Mouse (Mus musculus): ENCODE results near the gene Fam241a.

Fam241a gene

DNA sequence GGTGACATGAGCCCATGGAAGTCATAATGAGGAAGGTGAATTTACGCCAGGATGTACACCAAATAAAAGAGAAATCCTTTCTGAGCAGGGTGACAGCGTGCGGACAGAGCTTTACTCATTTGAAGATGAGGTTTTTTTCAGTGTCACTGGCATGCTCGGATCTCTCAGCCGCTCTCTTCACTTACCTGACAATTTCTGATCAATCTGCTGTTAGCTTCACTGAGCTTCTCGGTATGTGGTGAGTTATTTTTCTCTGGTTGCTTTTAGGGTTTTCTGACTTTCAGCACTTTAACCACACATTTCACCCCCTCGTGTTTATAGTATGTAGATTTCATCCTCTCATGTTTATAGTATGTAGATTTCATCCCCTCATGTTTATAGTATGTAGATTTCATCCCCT is 21.1 kb downstream of the Fam241a start:
- no peak for DNase-seq

DNA sequence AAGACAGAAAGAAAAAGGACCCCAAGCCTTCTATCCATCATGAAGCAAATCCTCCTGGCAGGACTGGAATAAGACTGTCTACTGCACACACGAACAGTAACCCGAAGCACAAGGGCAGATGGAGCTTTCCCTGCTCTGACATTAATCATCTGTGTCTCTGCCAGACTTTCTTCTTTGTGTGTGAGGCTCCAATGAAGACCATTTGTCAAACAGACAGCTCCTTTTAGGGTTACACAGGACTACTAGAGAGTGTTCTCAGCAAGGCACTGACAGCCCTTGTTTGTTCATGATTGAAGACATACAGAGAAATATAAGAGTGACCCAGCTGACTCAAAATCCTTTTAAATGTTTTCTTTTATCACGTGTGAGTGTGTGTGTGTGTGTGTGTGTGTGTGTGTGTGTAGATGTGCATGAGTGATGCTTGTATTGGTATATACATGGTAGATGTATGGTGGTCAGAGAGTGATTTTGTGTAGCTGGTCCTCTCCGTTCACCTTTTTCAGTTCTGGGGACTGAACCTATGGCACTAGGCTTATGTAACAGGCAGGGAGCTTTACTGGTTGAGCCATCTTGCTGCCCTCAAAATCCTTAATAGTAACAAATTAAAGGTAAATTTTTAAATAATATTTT is 21.8 kb downstream of the Fam241a start:
- DNase-seq: no peak

DNA sequence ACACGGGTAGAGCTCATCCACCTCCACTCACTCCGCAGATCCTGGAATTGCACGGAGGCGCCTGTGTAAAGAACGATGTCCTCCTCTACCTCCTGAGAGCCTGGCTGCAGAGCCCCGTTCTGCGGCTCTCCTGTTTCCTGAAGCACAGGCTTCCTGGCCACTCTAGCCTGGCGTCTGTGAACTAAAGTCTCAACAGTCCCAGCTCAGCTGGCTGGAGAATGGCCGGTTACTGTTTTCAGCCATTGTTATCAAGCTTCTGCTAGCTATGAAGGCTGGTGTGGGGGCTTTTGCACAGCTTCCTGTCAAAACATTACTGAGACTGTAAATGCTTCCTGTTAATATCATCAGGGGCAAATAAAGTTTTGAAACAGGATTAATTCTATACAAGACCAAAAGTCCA is 24.5 kb downstream of the Fam241a start:
- no peak for DNase-seq

DNA sequence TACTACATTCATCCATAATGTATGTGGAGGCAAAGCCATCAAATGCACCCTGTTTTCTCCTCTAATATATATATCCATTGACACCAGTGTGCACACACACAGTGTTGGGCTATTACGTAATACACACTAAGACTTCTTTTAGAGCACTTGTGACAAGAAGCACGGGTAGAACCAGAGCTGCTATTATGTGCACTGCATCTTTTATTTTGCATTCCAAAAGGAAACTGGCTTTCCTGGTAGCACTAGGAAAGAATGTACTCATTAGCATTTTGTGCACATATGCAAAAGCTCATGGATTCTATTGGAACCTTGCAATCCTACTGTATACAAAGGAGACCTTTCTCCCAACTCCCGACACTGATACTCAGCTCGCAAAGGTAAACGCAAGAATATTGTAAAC is 27.2 kb downstream of the Fam241a start:
- no peak for DNase-seq

DNA sequence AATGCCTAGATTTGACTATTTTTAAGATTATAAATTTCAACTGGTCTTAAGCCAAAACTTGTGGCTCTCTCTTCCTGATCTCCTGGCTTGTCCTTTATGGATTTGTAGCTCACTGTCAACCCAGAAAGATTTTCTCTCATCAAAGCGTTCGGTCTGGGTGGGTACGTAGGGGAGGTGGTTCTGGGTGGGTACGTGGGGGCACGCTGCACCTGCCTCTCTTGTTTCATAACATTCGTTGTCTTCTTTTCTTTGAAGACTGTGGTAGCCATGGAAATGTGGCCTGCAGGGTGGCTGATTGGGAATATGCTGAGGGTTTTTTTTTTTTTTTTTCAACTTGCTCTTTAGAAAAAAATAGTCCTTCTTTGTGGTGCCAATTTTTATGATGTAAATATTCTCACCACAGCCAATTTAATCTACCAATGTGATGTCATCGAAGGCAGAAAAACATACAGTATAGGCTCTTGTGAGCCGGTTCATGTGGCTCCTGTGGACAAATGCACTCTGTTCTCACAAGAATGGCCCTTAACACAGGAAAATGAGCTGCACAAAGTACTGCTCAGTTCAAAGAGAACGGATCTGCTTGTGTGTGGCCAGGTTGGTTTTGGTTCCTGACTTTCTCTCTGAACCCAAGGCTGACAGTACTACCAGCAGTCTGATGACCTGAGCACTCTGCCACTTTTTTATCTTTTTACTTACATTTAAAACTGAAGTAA is 27.9 kb downstream of the Fam241a start:
- DNase-seq: no peak

DNA sequence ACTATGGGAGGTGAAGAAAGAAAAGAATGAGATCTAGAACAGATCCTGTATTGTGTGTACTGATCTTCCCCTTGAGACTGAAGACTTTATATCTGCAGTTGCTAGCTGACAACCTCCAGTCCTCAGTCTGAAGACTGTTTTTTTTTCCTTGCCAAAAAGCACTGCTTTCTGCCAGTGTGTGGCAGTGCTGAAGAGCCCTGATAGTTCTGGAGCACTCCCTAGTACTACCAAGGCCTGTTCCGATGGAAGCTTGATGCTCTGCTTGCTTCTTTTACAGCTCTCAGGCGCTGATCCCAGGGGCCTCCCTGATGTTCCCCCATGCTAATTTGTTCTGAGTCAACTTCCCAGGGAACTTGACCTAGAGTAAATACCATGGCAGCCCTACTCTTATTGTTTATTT is 31.9 kb downstream of the Fam241a start:
- DNase-seq: no peak

DNA sequence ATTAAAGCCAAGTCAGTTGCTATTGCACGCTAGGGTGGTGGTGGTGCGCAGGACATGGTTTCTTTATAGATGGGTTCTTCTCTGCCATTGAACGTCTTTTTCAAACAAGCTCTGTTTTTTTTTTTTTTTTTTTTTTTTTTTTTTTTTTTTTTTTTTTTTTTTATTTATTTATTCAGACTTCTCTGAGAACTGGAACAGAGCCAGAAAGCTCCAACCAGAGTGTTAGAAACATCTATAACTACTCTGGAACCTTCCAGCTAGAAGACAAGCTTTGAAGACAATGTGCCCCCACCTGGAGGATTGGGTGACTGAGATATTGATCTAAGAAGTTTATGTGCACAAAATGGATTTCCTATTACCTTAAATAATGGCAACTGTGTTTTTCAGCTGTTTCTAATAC is 32.6 kb downstream of the Fam241a start:
- DNase-seq: no peak

DNA sequence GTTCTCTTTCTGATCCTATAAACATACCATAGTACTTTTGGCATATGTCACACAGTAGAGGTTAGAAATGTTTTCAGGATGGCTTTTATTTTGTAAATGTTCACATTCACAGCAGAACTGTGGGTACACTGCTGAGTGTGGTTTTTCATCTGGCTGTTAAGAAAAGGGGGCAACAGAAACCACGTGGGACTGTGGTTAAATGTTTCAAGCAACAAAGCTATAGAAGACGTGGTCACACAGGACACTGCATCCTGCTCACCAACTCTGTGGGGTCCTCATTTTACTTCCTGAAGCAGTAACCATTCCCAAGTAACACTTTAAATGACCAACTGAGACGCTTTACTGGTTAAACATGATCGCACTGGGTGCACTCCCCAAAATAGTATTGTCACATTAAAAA is 33.6 kb downstream of the Fam241a start:
- no peak for DNase-seq

DNA sequence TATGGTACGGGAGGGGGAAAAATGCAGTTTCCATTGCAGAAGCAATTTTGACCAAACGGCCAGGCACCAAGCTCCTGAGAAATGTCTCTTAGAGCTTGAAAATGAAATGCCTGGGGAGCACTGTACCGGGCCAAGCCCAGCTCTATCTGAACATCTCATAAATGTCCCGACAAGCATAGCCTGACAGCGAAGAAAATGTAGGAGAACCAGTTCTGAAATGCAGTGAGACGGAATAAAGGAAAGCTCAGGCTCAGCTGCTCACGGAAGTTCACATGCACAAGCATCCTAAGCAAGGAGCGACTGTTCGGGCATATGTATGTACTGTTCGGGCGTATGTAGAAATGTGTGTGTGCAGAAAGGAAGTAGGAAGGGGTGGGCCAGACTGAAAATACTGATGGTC is 34.8 kb downstream of the Fam241a start:
- DNase-seq: no peak

DNA sequence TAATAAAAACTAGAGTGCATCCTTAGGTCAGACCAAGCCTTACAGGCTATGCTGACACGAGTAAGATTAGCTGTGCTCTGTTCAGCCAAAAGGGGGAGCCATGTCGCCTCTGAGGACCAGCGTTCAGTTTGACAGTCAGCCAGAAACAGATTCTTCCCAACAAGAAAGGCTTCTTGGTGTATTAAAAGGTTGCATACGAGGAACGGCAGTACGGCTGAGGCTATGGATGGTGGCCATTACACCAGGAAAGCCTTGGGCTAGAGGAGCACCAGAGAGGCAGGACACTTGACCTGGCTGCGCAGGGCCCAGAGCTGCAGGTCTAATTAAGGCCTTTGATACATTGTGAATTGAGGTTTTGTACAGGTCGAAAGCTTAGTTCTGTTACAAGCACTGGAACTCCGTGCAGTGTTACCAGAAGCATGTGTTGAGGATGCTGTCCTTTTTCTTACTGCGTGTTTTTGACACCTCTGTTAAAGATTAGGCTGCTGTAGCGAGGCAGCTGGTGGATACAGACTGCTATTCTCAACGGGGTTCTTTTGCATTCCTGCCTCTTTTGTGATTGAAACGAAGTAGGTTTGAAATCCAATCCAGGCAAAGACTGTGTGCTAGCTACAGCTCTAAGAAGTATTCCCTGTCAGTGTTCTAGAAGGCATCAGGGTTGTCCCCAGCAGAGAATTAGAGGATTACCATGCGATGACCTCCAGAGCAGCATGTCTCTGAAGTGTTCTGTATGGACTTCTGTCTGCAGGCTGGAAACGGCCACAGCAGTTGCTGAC is 42.5 kb downstream of the Fam241a start:
- peak; percentile 32 to 58 for DNase-seq

DNA sequence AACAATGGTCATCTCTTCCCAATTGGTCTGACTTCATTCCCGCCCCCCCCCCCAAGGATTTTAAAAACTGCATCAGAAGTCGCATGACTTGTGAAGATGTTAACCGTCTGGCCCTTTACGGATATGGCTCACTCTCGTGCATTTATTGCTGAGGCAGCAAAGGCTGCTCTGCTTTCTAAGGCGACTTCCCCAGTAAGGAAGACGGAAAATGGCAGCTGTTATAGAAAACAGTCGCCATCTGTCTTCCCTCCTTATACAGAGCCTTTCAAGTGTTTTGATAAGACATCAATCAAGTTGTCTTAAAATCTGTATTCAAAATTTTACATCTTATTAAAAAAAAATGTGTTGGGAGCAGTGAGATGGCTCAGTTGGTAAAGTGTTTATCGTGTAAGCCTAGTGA is 43.4 kb downstream of the Fam241a start:
- no peak for DNase-seq

DNA sequence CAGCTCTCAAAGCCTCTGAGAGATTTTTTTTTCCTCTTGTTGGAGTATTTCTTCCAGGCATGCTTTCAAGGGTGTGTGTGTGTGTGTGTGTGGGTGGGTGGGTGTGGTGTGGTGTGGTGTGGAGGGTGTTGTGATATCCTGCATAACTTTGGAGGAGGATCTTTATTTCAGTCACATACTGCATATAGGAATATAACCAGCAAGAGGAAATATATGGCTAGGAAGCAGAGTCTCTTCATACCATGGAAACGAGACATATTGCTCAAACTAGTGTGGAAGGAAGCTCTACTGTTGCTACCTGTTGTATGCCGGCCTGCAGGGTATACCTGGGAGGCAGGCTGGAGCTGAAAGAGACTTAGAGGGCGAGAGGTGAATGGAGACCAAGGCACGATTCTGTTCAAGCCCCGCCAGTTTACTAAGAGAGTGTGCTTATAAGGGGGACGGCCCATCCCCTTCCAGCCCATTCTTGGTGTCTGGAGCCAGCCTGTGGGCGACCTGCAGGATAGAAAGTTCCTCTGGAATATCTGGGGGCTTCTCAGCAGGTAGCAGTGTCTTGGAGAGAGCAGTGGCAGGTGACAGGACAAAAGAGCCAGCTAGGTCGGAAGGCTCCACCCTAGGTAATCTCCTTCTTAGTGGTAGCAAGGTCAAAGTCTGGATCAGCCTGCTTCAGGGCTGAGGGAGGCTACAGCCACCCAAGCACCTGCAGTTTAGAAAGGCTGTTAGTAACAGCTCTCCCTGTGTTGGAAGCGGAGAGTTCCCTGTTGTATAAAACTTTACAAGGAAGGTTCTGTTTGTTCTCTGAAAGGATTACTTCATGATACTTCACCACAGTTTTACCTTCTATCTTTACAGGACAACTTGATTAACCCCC is 45.1 kb downstream of the Fam241a start:
- DNase-seq: no peak

DNA sequence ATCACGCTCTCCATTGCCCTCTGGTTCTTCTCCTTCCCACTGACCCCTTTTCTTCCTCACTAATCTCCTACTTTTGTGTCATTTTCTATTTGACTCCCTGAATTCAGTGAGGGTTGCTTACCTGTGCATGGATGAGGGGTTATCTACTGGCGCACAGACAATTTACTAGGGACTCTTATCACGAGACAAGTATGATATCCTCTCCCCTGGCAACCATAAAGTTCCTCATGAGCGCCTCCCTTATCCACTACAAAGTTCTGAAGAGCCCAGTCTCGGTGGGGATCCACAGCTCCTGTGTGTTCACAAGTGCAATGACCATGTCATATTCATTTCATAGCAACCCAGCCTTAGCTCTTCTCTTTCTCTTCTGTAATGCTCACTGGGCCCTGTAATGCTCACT is 46.2 kb downstream of the Fam241a start:
- no peak for DNase-seq

DNA sequence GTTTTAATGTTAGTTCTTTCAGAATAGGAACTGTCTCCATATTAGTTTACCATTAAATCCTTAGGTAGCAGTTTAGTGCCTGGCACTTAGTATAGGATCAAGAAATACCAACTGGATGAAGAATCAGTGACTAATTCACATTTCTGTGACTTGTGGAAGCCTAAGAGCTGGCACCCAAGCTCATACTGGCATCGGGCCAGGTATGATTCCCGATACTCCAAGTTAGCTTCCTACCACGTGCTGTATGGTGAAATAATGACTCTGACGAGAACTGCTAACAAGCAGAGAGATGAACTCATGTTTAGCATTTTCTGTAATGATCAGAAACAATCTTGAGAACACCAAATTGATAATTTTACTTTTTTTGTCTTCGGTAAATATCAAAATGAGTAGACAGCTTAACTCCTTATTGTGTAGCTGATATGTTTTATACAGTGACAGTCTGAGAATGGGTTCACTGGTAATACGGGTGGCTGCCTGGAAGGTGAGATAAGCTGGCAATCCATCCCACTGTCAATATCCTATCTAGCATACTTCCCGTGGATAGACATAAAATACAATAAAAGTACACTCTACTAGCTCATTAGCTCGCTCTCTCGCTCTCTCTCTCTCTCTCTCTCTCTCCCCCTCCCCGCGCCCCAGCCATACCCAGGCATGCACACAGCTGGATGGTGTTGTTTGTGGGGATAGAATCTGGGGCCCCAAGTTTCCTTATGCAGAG is 47.9 kb downstream of the Fam241a start:
- DNase-seq: no peak

DNA sequence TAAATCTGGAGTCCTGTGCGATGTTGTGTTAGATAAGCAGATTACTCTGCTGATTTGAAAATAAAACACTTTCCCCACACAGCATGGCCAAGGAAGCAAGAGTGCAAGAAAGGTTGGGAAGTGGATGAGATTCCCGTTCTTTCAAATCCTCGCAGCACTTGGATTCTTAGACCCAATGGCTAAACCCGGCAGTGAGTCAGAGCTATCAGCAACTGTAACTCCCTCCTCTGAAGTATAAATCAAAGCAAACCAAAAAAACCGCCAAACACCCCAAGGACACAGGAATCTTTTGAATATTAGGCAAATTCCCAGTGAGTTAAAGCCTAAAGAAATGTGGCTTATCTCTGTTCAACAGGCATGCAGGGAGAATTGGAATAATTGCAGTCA is 52.2 kb downstream of the Fam241a start:
- DNase-seq: no peak

DNA sequence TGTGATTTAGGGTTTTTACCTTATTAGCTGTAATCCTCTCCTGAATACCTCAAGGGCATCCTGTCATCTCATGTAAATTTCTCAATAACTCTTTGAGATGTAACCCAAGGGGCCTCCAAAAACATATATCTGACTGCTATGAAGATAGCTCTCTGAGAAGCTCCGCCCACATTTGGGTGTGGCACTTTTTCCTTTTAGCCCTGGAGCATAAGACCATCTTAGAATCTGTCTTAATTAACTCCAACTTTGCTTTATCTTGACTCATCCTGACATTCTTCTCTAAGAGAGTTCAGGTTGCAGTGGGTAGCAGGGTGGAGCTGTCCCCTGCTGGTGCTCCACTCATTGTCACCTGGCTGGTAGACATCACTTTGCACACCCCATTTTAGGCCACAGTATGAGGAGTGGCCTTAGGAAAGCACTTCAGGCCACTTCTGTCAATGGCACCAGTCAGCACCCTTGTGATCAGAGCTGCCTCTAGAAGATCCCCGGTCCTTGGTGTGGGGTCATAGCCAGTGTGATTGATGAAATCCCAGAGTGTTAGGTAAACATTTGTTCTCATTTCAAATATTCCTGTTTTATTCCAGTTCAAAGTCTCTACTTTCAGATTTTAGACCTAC is 52.7 kb downstream of the Fam241a start:
- no peak for DNase-seq

DNA sequence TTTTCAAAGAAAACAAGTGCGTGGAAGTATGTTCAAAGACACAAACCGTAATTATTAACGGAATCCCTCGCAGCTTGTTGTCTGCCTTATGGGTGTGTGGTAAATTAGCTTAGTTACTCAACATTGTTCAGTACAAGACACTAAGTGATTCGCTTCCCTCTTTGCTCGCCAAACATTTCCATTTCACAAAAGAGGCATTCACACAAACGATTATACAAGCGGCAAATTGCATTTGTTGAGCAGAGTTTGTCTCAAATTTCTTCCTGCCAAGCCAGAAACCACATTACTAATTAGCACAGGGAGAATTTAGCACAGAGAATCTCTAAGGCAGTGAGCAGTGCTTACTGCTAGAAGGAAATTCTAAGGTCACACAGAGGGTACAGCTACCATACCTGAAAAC is 54.2 kb downstream of the Fam241a start:
- no peak for DNase-seq

DNA sequence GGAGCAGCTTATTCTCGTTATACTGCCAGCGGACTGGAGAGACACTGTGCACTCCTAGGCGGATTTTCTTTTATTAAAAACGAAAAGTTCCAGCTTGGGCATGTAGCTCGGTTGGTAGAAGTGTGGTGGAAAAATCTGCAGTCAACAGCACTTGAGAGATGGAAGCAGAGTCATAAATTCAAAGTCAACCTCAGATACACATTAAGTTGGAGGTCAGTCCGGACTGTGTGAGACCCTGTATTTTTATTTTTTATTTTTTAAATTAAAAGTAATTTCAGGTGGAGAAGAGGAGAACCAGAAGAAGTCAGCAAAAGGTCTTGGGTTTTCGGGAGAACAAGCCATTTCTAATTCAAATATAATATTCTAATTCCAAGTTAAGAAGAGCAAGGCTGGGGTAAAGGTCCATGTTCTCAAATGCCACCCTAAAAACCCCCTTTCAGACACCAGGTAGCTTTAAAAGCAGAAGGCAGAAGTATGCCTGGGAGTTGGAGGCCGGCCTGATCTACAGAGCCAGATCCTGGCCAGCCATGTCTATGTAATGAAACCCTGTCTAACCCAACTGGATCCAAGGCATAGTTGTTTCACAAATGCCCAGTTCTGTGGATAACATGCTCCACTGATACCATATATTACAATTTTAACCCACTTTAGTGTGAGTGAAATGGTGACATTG is 58.0 kb downstream of the Fam241a start:
- DNase-seq: no peak

DNA sequence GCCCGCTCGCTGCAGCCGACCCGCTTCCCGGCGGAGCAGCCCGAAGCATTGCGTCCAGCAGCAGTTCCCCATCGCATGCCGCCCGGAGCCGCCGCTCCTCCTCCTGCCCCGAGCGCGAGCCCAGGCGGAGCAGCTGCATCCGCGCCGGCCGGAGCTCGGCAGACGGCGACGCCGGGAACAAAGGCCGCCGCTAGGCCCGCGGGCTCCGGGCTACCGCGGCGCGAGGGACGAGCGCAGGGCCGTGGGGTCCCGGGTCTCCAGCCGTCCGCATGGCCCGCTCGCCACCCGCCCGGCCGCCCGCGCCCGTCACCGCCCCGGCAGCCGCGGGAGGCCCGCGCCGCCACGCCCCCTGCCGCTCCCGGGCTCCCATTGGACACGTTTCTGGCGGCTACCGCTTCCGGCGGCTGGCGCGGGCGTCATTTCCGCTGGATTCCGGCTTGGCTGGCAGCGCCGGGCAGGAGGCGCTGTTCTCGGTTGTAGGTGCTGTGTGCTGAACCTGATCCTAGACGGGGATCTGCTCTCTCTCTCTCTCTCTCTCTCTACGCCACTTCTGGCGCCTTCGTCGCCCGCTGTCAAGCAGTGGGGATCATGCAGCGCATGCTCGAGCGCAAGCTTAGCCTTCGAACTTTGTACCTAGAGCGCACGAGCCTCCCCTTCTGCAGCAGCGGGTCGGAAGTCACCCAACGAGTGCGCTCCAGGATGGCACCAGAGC is 58.8 kb downstream of the Fam241a start, which contains the start of gene Ap1ar:
TSS of gene Ap1ar (minus strand) at position 370 of the 712 bp plus-strand sequence.
- peak; percentile 90 to 95 for DNase-seq

DNA sequence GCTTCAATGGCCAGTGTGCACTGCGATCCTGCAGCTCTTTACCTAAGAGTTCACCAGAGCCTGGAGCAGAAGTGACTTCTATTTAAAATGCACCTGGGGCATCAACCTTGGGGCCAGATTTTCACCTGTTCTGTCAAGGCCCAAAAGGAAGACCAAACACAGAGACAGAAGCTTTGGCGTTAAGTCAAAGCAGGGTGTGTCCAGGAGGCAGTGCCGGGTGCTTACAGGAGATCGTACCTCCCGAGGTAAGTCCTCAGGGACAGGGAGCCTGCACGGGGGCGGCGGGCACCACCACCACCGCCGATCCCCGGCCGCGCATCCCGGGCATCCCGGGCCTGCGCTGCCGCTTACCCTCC is 59.3 kb downstream of the Fam241a start:
- no peak for DNase-seq

DNA sequence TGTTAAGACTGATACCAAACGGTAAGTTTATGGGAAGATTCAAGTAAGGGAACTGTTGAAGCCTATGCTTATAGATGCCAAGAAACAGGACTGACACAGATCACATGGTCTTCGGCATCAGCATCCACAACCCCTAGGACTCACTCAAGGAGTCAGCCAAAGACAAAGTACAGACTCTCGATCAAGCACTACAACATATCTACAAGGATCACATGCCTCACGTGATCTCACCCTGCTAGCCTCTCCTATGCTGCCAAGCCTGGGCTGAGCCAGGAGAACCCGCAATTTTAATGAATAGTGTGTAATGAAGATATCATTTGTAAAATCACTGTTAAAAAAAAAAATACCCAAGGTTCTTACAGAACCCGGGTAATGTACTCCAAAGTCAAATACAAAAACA is 60.5 kb downstream of the Fam241a start:
- DNase-seq: no peak
